Mouse (Mus musculus): ENCODE results near the gene Lmf2.

The Lmf2 gene

GRCm38 (mm10) chr15:89314511-89315189 lies 40.8 kb downstream of the Lmf2 start:
- DNase-seq = peak; percentile 52

DNA sequence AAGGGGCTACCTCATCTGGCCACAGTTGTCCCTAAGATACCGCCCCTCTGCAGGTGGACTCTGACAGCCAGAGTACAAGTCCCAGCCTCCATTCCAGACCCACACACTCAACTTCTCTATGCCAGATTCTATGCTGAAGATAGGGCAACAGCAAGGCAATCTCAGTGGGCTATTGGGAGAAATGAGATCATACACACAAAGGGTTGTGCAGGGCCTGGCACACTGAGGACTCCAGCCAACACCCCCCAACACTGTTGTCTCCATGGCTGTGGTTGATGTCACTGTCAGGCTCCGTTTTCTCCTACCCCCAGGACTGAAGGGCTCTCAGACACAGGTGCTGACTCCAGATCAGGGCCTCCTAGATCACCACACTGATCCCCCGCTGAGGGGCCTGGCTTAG lies 41.4 kb downstream of the Lmf2 start:
- DNase-seq = no peak

DNA sequence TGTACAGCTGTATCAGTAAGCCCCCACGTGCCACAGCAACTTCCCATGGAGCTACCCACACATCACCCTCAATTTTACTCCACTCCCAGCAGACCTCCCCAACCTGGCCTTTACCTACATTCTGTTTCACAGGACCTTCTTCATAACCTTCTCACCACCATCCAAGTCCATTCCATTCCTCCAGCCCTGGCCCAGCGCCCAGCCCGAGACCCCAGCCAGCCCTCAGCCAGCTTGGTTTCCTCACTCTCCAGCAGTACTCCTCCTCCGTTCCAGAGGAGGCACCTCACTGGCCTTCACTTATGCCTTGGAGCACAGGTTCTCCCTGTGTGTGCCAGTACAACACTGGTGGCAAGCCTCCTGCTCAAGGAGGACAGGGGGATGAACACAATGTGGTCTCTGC lies 42.1 kb downstream of the Lmf2 start:
- DNase-seq = no peak

DNA sequence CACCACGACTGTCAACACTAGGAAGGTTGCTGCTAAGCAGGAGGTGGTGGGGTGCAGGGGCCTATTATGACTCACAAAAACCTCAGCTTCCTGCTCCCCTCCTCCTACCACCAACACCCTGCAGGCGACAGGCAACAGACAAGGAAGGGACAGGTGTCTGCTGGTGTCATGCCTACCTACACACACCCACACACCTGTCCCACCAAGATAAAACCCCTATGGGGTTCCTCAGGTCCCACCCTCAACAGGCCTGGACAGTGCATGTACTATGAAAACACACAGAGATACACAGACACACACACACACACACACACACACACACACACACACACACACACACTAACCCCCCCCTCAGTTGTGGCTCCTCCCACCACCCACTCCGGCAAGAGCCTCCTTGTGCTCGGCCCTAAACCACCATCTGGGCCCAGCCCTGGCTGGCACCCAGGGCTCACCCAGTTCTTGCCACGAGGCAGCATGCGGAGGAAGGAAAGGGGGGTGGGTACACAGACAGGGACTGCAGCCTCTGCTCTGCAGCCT lies 45.4 kb downstream of the Lmf2 start:
- DNase-seq = no peak

DNA sequence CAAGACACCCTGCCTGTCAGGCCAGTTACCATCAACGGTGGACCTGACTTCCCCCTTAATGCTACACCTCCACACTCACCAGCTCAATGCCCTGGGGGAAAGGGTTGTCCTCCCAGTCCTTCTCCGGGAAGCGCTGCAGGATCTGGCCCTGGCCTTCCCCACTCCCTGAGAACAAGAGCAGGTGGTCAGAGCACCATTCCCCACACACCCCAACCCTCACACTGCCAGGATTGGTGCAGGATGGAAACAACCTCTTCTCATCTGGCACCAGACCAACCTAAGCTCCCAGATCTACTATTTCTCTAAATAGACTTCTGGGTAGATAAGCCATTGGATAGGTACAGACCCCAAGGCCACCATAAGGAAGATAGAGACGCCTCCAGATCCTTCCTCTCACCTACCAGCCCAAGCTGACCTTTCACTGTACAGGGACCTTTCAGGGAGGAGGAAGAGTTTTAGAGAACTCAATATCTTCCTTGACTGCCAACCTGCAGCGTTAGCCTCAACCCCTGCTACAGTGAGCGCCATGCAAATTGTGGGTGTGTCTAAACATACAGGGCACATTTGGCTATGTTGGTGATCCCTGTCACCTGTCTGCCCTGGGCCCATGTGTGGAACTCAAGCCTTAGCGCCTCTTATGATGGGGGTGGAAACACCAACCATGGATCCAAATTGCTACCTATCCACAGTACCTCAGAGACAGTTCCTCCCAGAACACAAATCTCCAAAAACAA lies 46.9 kb downstream of the Lmf2 start:
- DNase-seq = no peak

- no peak for DNase-seq
Measured at GRCm38 (mm10) chr15:89307461-89307860, 48.0 kb downstream of the Lmf2 start.

DNA sequence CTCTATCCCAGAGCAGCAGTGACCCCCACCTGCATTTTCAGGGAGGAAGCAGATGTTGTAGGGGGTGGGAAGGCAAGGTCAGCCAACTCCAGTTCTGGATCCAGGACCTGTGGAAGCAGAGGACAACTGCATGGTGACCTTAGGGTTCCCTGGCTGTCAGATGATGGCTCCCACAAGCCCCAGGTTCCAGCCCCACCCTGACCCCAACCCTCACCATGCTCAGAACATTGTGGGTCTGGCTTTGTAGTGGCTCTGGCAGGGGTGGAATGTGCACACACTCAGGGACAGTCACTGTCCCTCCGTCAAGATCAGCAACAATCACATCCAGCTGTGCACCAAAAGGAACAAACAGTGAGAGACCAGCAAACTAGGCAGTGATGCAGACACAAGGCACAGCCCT lies 49.5 kb downstream of the Lmf2 start:
- DNase-seq = no peak
